Mouse (Mus musculus): ENCODE measurements at regions not wholly inside any gene's neighbourhood (a gene's known extent, or its start where the extent isn't known, plus 50 kb on each side); places are given as distances from the start of the nearest gene placed in this dataset.

GRCm38 (mm10) chr9:118354911-118355310, 123.1 kb upstream of the Eomes start:
- no peaks in the 10 kb centered on the region for H3K36me3 ChIP-seq (ENCODE audit: control insufficient read depth, insufficient read depth, low read length)
- no peaks in the 10 kb centered on the region for H3K4me1 ChIP-seq (ENCODE audit: control insufficient read depth, insufficient read depth, low read length)
- WGBS: 91% methylated on average over 10 of the region's 10 CpGs
- H3K4me3 ChIP-seq (ENCODE audit: insufficient read depth, low read depth, low read length): no peak overlapping the region
- no peak overlapping the region for H3K9ac ChIP-seq (ENCODE audit: low read depth, low read length)
- H3K27ac ChIP-seq (replicated peaks; ENCODE audit: insufficient read depth, low read depth, low read length): no peak overlapping the region
- DNase-seq (ENCODE audit: extremely low read depth, low read depth, low spot score): no peak
- no peaks in the 10 kb centered on the region for H3K79me2 ChIP-seq (ENCODE audit: control insufficient read depth, insufficient read depth, low read length)
- TF ChIP-seq POLR2A (IDR thresholded peaks at IDR 0.05; ENCODE audit: extremely low read depth, insufficient read depth, low read length): no peak
- no peak for TF ChIP-seq CTCF (IDR thresholded peaks at IDR 0.05; ENCODE audit: low read depth, low read length)
- no peaks in the 10 kb centered on the region for H3K27me3 ChIP-seq (ENCODE audit: control insufficient read depth, insufficient read depth, low read length)

GRCm38 (mm10) chr9:118357406-118357805, 120.6 kb upstream of the Eomes start:
- H3K4me3 ChIP-seq (ENCODE audit: insufficient read depth, low read depth, low read length): no peak overlapping the region
- TF ChIP-seq POLR2A (IDR thresholded peaks at IDR 0.05; ENCODE audit: extremely low read depth, insufficient read depth, low read length) (no peak), CTCF (IDR thresholded peaks at IDR 0.05; ENCODE audit: low read depth, low read length) (no peak)
- H3K27ac ChIP-seq (replicated peaks; ENCODE audit: insufficient read depth, low read depth, low read length): no peak overlapping the region
- H3K4me1 ChIP-seq (ENCODE audit: control insufficient read depth, insufficient read depth, low read length): no peaks in the 10 kb centered on the region
- no peaks in the 10 kb centered on the region for H3K36me3 ChIP-seq (ENCODE audit: control insufficient read depth, insufficient read depth, low read length)
- no peaks in the 10 kb centered on the region for H3K79me2 ChIP-seq (ENCODE audit: control insufficient read depth, insufficient read depth, low read length)
- H3K9ac ChIP-seq (ENCODE audit: low read depth, low read length): no peak overlapping the region
- 89% methylated on average over 8 of the region's 8 CpGs for WGBS
- DNase-seq (ENCODE audit: extremely low read depth, low read depth, low spot score): no peak
- no peaks in the 10 kb centered on the region for H3K27me3 ChIP-seq (ENCODE audit: control insufficient read depth, insufficient read depth, low read length)

- Histone ChIP-seq H3K27me3 (ENCODE audit: control insufficient read depth, insufficient read depth, low read length) (no peaks in the 10 kb centered on the region), H3K79me2 (ENCODE audit: control insufficient read depth, insufficient read depth, low read length) (no peaks in the 10 kb centered on the region)
- 88% methylated on average over 2 of the region's 2 CpGs for WGBS
These were observed 114.1 kb upstream of the Eomes start for GRCm38 (mm10) chr9:118363929-118364328.

GRCm38 (mm10) chr9:118365431-118365830, 112.6 kb upstream of the Eomes start:
- TF ChIP-seq CTCF (IDR thresholded peaks at IDR 0.05; ENCODE audit: low read depth, low read length) (no peak), POLR2A (IDR thresholded peaks at IDR 0.05; ENCODE audit: extremely low read depth, insufficient read depth, low read length) (no peak)
- 79% methylated on average over 9 of the region's 9 CpGs for WGBS
- no peak overlapping the region for H3K27ac ChIP-seq (replicated peaks; ENCODE audit: insufficient read depth, low read depth, low read length)

More at GRCm38 (mm10) chr9:118363929-118364328, 114.1 kb upstream of the Eomes start:
- no peak for TF ChIP-seq POLR2A (IDR thresholded peaks at IDR 0.05; ENCODE audit: extremely low read depth, insufficient read depth, low read length)
- TF ChIP-seq CTCF (IDR thresholded peaks at IDR 0.05; ENCODE audit: low read depth, low read length): no peak
- H3K36me3 ChIP-seq (ENCODE audit: control insufficient read depth, insufficient read depth, low read length): no peaks in the 10 kb centered on the region
- H3K27ac ChIP-seq (replicated peaks; ENCODE audit: insufficient read depth, low read depth, low read length): no peak overlapping the region
- H3K4me3 ChIP-seq (ENCODE audit: insufficient read depth, low read depth, low read length): no peak overlapping the region
- DNase-seq (ENCODE audit: extremely low read depth, low read depth, low spot score): no peak
- H3K4me1 ChIP-seq (ENCODE audit: control insufficient read depth, insufficient read depth, low read length): no peaks in the 10 kb centered on the region
- H3K9ac ChIP-seq (ENCODE audit: low read depth, low read length): no peak overlapping the region

GRCm38 (mm10) chr9:118367314-118367713, 110.7 kb upstream of the Eomes start:
- Histone ChIP-seq H3K9ac (ENCODE audit: low read depth, low read length) (no peak overlapping the region), H3K79me2 (ENCODE audit: control insufficient read depth, insufficient read depth, low read length) (no peaks in the 10 kb centered on the region), H3K27me3 (ENCODE audit: control insufficient read depth, insufficient read depth, low read length) (no peaks in the 10 kb centered on the region), H3K27ac (replicated peaks; ENCODE audit: insufficient read depth, low read depth, low read length) (no peak overlapping the region), H3K4me3 (ENCODE audit: insufficient read depth, low read depth, low read length) (no peak overlapping the region), H3K4me1 (ENCODE audit: control insufficient read depth, insufficient read depth, low read length) (no peaks in the 10 kb centered on the region), H3K36me3 (ENCODE audit: control insufficient read depth, insufficient read depth, low read length) (no peaks in the 10 kb centered on the region)
- TF ChIP-seq CTCF (IDR thresholded peaks at IDR 0.05; ENCODE audit: low read depth, low read length): no peak
- TF ChIP-seq POLR2A (IDR thresholded peaks at IDR 0.05; ENCODE audit: extremely low read depth, insufficient read depth, low read length): no peak
- 77% methylated on average over 4 of the region's 4 CpGs for WGBS
- DNase-seq (ENCODE audit: extremely low read depth, low read depth, low spot score): no peak

More at GRCm38 (mm10) chr9:118365431-118365830, 112.6 kb upstream of the Eomes start:
- no peak for DNase-seq (ENCODE audit: extremely low read depth, low read depth, low spot score)
- no peaks in the 10 kb centered on the region for H3K4me1 ChIP-seq (ENCODE audit: control insufficient read depth, insufficient read depth, low read length)
- H3K4me3 ChIP-seq (ENCODE audit: insufficient read depth, low read depth, low read length): no peak overlapping the region
- H3K79me2 ChIP-seq (ENCODE audit: control insufficient read depth, insufficient read depth, low read length): no peaks in the 10 kb centered on the region
- H3K36me3 ChIP-seq (ENCODE audit: control insufficient read depth, insufficient read depth, low read length): no peaks in the 10 kb centered on the region
- H3K9ac ChIP-seq (ENCODE audit: low read depth, low read length): no peak overlapping the region
- H3K27me3 ChIP-seq (ENCODE audit: control insufficient read depth, insufficient read depth, low read length): no peaks in the 10 kb centered on the region

GRCm38 (mm10) chr9:118370581-118370980, 107.4 kb upstream of the Eomes start:
- H3K27ac ChIP-seq (replicated peaks; ENCODE audit: insufficient read depth, low read depth, low read length): no peak overlapping the region
- no peak overlapping the region for H3K4me3 ChIP-seq (ENCODE audit: insufficient read depth, low read depth, low read length)
- TF ChIP-seq POLR2A (IDR thresholded peaks at IDR 0.05; ENCODE audit: extremely low read depth, insufficient read depth, low read length) (no peak), CTCF (IDR thresholded peaks at IDR 0.05; ENCODE audit: low read depth, low read length) (no peak)
- no peaks in the 10 kb centered on the region for H3K36me3 ChIP-seq (ENCODE audit: control insufficient read depth, insufficient read depth, low read length)
- no peaks in the 10 kb centered on the region for H3K27me3 ChIP-seq (ENCODE audit: control insufficient read depth, insufficient read depth, low read length)
- H3K79me2 ChIP-seq (ENCODE audit: control insufficient read depth, insufficient read depth, low read length): no peaks in the 10 kb centered on the region
- WGBS: 89% methylated on average over 6 of the region's 6 CpGs
- H3K9ac ChIP-seq (ENCODE audit: low read depth, low read length): no peak overlapping the region
- no peaks in the 10 kb centered on the region for H3K4me1 ChIP-seq (ENCODE audit: control insufficient read depth, insufficient read depth, low read length)
- no peak for DNase-seq (ENCODE audit: extremely low read depth, low read depth, low spot score)

Data from liver, adult 2 months (tissue).